Mouse (Mus musculus) heart, embryonic 13.5 days (tissue): ENCODE data around the gene Kidins220. TPM values are rescaled to one million over a fixed set of nuclear protein-coding genes. Genes with fewer than 3 reads are reported as not detected.
A peak's percentile ranks its signal among the peaks of the same experiment; 100 is the strongest.

Experiments
- ATAC-seq: fragments of 200-750 bp; cut with Nextera tagmentation; 2 replicates; pipeline ENCODE4 v1.8.0; 2017; ENCODE audit warnings: moderate TSS enrichment; ENCODE audit not compliant: insufficient number of reproducible peaks, low FRiP score, low TSS enrichment; ENCODE audit errors: extremely low read depth
- H3K27ac ChIP-seq: fragments of 300-500 bp; sonication (generic); replicated peaks from 2 replicates; pipeline ENCODE4 v1.5.1; 2015; ENCODE audit warnings: moderate library complexity, mild to moderate bottlenecking, inconsistent platforms
- H3K27me3 ChIP-seq: fragments of 300-500 bp; sonication (generic); replicated peaks from 2 replicates; pipeline ENCODE4 v1.6.1; 2015; ENCODE audit warnings: mild to moderate bottlenecking, inconsistent platforms
- H3K36me3 ChIP-seq: fragments of 300-500 bp; sonication (generic); 2 replicates; pipeline ENCODE4 v1.6.1; 2015; ENCODE audit warnings: mild to moderate bottlenecking, inconsistent platforms
- H3K4me1 ChIP-seq: fragments of 300-500 bp; sonication (generic); 2 replicates; pipeline ENCODE4 v1.6.1; 2015; ENCODE audit warnings: inconsistent platforms
- H3K4me2 ChIP-seq: fragments of 300-500 bp; sonication (generic); 2 replicates; pipeline ENCODE4 v1.6.1; 2015; ENCODE audit warnings: inconsistent platforms, mild to moderate bottlenecking, moderate library complexity
- H3K4me3 ChIP-seq: fragments of 300-500 bp; sonication (generic); 2 replicates; pipeline ENCODE4 v1.5.1; 2015; ENCODE audit warnings: moderate library complexity, mild to moderate bottlenecking, inconsistent platforms
- H3K9ac ChIP-seq: fragments of 300-500 bp; sonication (generic); 2 replicates; pipeline ENCODE4 v1.6.1; 2015; ENCODE audit warnings: inconsistent platforms, mild to moderate bottlenecking, moderate library complexity
- H3K9me3 ChIP-seq: fragments of 300-500 bp; sonication (generic); 2 replicates; pipeline ENCODE4 v1.6.1; 2016; ENCODE audit warnings: inconsistent platforms
- WGBS: fragments of 180-500 bp; shearing (Covaris S2); methylation state at CpG from one replicate; pipeline ENCODE4 v1.1.7; 2015; ENCODE audit warnings: mixed read lengths; 5-methylcytosine and 5-hydroxymethylcytosine counted together
- polyA plus RNA-seq: library from polyadenylated mRNA; unstranded; fragments of >200 nt; fragmentation: Nextera tagmentation; extraction: Ambion mirVana; gene quantifications from 2 replicates; pipeline ENCODE4 v1.2.1, GENCODE M21; 2015

The Kidins220 gene
- polyA plus RNA-seq, 1 experiment from 2014 or later, result 30.1 TPM

DNA sequence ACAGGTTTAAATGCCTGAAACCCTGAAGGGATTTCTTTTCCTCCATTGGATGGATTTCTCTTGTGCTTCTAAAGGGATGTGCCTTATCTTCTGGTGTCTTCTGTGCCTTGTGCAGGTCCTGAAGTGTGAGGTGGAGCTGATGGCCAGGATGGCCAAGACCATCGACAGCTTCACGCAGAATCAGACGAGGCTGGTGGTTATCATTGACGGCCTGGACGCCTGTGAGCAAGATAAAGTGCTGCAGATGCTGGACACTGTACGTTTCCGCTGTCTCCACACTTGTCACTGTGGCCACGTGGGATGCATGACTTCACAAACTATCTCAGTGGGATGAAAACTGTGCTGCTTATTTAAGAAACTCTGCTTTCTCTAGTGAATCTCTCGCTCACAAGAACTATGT is 35.2 kb downstream of the Kidins220 start:
- Histone ChIP-seq H3K9me3 (no peaks in the 10 kb centered on the region), H3K4me2 (no peak overlapping the region), H3K4me3 (no peak overlapping the region), H3K9ac (no peak overlapping the region), H3K36me3 (peaks cover 93% of the 10 kb centered on the region), H3K27ac (no peak overlapping the region), H3K27me3 (no peaks in the 10 kb centered on the region), H3K4me1 (peaks cover 24% of the 10 kb centered on the region)
- no peak for ATAC-seq
- WGBS, result 35% methylated on average over 9 of the region's 9 CpGs

DNA sequence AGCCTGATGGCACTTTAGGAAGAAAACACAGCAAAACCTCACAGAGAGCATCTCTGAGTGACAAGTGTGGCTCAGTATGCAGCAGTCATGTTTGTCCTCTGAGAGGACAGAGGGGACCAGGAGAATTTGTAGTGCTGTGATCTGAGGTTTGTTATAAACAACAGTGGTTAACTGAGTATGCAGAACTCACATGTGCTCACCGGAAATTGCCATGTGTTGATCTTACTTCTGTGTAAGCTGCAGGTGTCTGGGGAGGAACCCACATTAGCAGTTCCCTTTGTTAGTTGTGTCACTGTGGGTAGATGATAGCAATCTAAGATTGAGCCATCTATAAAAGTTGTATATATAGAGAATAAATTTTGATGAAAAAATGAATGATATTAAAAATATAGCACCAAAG is 35.7 kb downstream of the Kidins220 start:
- no peak overlapping the region for H3K27ac ChIP-seq
- no peaks in the 10 kb centered on the region for H3K9me3 ChIP-seq
- no peak overlapping the region for H3K4me3 ChIP-seq
- H3K36me3 ChIP-seq, result peaks cover 93% of the 10 kb centered on the region
- peaks cover 24% of the 10 kb centered on the region for H3K4me1 ChIP-seq
- 91% methylated on average over 1 of the region's 1 CpGs for WGBS
- H3K4me2 ChIP-seq, result no peak overlapping the region
- H3K27me3 ChIP-seq, result no peaks in the 10 kb centered on the region
- no peak overlapping the region for H3K9ac ChIP-seq
- no peak for ATAC-seq

DNA sequence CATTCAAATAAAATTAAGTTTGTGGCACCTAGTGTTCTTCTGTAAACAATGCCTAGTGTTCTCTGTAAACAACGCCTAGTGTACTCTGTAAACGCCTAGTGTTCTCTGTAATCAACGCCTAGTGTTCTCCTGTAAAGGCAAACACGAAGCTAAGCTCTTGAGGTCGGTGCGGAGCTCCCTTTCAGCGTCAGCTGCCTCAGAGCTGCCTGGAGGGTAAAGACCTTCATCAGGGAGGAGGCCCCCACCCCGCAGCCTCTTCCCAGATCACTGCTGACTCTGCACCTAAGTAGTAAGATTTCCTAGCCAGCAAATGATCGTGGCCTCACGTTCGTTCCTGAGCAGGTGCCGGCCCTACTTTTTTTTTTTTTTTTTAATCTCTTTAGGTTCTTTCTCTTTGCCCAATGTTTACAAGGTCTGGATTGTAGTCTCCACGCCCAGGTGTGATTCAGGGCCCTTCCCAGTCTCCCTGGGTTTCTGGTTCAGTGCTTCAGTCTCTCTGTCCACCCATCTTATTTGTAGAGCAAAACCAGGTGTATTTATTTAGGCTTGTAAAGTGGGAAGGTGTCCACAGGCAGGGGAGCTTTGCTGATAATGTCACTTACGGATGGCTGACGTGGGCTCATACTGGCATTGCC is 37.1 kb downstream of the Kidins220 start:
- Histone ChIP-seq H3K9me3 (no peaks in the 10 kb centered on the region), H3K27ac (no peak overlapping the region), H3K4me3 (no peak overlapping the region), H3K27me3 (no peaks in the 10 kb centered on the region), H3K4me1 (peaks cover 24% of the 10 kb centered on the region), H3K36me3 (peaks cover 96% of the 10 kb centered on the region), H3K4me2 (no peak overlapping the region), H3K9ac (no peak overlapping the region)
- ATAC-seq, result no peak
- 63% methylated on average over 15 of the region's 15 CpGs for WGBS

DNA sequence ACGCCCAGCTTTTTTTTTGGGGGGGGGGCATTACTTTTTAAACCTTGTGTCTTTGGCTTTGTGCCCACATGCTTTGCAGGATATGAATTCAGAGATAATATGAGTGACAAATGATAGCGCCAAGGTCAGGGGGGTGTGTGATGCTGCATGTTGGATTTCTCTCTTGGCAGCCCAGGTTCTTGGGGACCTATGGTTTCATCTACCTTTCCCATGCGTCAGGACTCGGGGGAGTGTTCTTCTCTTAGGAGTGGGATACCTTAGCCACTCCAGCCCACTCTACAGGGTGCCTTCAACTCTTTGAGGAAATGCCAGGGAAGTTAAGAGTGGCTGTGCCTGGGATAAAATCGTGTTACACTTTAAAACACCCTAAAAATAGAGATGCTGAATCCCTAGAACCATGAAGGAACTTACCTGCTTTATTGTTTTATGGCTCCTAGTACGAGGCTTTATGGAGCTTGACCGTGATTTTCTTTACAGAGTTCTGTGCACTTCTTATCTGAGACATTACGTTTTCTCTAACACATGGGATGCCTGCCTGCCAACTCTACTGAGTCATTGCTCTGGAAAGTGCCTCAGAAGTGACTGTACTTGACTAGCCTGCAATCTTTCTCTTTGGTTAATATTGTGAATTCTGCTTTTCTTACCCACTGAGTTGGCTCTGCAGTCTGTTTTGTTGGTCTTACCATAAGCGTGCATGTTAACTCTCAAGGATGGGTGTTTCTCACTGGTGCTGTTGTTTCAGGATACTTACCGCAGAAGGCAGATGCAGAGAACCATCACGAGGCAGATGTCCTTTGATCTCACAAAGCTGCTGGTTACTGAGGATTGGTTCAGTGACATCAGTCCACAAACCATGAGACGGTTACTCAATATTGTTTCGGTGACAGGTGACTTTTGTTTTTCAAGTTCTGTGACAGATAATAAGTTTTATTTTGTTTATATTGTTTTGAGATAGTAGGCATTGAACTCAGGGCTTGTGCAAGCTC is 38.1 kb downstream of the Kidins220 start:
- Histone ChIP-seq H3K4me1 (peaks cover 24% of the 10 kb centered on the region), H3K4me3 (no peak overlapping the region), H3K4me2 (no peak overlapping the region; the same call in 1 of the 2 replicates), H3K9ac (no peak overlapping the region), H3K9me3 (no peaks in the 10 kb centered on the region), H3K27me3 (no peaks in the 10 kb centered on the region), H3K36me3 (peaks cover 96% of the 10 kb centered on the region), H3K27ac (peak overlapping the region; percentile 71)
- 64% methylated on average over 13 of the region's 13 CpGs for WGBS
- ATAC-seq, result no peak

DNA sequence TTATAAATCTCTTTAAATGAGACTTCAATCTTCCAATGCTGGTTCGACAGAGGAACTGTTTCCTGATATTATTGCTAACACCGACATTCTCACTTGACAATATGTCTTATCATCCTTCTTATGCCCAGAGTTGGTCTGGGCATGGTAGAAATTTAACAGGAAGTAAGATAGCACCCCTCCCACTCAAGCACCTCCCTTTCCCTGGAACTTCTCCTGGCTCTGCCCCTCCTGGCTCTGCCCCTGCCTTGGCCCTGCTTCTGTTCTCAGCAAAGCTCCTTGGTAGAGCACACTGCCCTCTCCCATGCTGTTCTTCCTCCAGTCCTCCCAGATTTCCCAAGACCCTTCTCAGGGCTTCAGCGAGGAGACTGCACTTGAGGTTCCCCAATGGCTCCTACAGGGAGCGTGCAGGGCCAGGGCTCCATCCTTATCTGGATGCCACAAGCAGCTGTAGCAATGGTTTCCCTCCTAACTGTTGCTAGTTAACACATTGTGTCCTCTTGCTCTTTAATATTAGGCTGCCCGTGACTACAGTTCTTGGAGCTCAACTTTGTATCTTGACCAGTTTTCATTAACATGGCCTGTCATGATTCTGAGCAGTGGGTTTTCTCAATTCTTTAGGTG is 39.7 kb downstream of the Kidins220 start:
- H3K27ac ChIP-seq, result no peak overlapping the region
- no peak overlapping the region for H3K9ac ChIP-seq
- H3K9me3 ChIP-seq, result no peaks in the 10 kb centered on the region
- no peak for ATAC-seq
- no peak overlapping the region for H3K4me2 ChIP-seq
- 76% methylated on average over 5 of the region's 5 CpGs for WGBS
- H3K4me3 ChIP-seq, result no peak overlapping the region
- peaks cover 19% of the 10 kb centered on the region for H3K4me1 ChIP-seq
- H3K36me3 ChIP-seq, result peaks cover 96% of the 10 kb centered on the region
- no peaks in the 10 kb centered on the region for H3K27me3 ChIP-seq

DNA sequence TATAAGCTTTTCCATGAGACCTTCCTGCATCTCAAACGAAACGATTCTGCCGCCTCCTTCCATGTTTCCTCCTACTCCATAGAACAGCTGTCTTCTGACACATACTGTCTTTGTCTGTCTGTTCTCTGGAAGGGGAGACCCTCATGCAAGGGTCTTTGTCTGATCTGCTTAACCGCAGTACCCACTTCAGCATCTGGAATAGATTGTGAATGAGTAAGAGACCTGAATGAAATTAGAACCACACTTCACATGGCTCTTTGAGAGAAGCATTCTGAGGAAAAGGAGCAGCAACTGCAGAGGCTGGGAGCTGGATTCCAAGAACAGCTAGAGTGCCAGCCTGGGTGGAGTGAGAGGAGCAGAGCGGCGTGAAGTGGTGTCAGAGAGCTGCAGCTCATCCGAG is 40.2 kb downstream of the Kidins220 start:
- no peak overlapping the region for H3K4me3 ChIP-seq
- H3K4me1 ChIP-seq, result peaks cover 19% of the 10 kb centered on the region
- H3K9me3 ChIP-seq, result no peaks in the 10 kb centered on the region
- no peaks in the 10 kb centered on the region for H3K27me3 ChIP-seq
- no peak overlapping the region for H3K4me2 ChIP-seq
- peaks cover 97% of the 10 kb centered on the region for H3K36me3 ChIP-seq
- H3K9ac ChIP-seq, result no peak overlapping the region
- no peak for ATAC-seq
- WGBS, result 86% methylated on average over 7 of the region's 7 CpGs
- H3K27ac ChIP-seq, result no peak overlapping the region

DNA sequence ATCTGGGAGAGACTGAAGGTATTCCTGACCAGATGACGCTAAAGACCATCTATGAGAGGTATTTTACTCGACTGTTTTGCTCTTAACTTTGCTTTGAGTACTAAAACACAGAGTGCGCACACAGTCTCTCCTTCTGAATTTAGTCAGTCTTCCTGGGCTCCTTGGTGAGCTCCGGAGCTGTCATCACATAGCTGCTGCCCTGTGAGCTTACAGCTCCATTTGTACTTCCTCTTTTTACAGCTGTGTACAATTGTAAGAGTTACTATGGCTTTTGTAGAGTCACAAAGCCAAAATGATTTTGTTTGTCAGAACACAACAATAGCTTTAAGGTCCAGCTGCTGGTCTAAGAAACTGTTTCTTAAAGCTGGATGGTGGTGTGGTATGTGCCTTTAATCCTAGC is 42.3 kb downstream of the Kidins220 start:
- peaks cover 88% of the 10 kb centered on the region for H3K36me3 ChIP-seq
- H3K9ac ChIP-seq, result no peak overlapping the region
- no peak for ATAC-seq
- H3K4me2 ChIP-seq, result no peak overlapping the region
- H3K4me1 ChIP-seq, result peaks cover 26% of the 10 kb centered on the region
- no peaks in the 10 kb centered on the region for H3K9me3 ChIP-seq
- WGBS, result 78% methylated on average over 4 of the region's 4 CpGs
- H3K27me3 ChIP-seq, result no peaks in the 10 kb centered on the region
- H3K4me3 ChIP-seq, result no peak overlapping the region
- no peak overlapping the region for H3K27ac ChIP-seq

DNA sequence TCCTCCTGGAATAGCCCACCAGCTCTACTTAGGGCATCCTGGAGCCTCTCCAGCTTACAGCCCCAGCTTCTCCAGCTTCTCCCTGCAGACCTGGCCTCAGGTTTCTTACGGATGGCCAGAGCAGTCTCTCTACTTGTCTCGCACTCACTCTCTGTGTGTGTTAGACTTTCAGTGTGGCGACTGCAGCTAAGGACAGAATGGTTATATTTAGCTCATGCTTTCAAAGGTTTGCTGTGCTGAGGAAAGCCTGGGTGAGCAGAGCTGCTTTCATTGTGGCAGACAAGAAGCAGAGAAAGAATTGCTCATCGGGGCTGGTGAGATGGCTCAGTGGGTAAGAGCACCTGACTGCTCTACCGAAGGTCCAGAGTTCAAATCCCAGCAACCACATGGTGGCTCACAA is 46.3 kb downstream of the Kidins220 start:
- ATAC-seq, result peak; percentile 58; the same call in 1 of the 2 replicates

DNA sequence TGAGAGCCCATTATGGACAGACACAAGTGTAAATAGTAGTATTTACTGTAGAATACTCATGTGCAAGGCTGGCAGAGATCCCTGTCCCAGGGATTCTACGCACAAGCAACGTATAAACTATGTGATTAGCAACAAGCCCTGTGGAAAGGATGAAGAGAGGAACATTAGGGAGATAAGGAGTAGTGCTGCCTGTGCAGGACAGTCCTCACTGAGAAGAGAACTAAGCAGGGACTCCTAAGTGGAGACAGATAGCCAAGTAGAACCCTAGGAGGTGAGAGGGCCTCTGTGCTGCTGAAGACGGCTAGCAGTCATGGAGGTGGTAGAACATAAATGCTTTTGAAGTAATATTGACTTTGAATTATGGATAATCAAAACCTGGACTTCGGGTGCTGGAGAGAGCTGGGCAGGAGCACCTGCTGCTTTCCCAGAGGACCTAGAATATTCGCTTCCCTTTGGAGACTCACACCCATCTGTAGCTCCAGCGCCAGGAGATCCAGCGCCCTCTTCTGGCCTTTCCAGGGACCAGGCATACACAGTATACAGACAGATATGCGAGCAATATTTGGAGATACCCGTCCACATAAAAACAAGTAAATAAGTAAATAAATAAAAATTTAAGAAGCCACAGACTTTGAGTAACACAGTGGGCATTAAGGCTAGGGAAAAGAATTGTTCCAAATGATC is 50.3 kb downstream of the Kidins220 start:
- peaks cover 51% of the 10 kb centered on the region for H3K36me3 ChIP-seq
- WGBS, result 55% methylated on average over 9 of the region's 9 CpGs

More for the DNA sequence above, 46.3 kb downstream of the Kidins220 start:
- WGBS, result 39% methylated on average over 5 of the region's 5 CpGs
- H3K9me3 ChIP-seq, result no peaks in the 10 kb centered on the region
- H3K27ac ChIP-seq, result peak overlapping the region; percentile 83
- peak overlapping the region; percentile 63 for H3K9ac ChIP-seq
- no peak overlapping the region for H3K4me2 ChIP-seq
- H3K27me3 ChIP-seq, result no peaks in the 10 kb centered on the region
- H3K4me1 ChIP-seq, result peaks cover 13% of the 10 kb centered on the region
- H3K4me3 ChIP-seq, result no peak overlapping the region
- peaks cover 74% of the 10 kb centered on the region for H3K36me3 ChIP-seq

DNA sequence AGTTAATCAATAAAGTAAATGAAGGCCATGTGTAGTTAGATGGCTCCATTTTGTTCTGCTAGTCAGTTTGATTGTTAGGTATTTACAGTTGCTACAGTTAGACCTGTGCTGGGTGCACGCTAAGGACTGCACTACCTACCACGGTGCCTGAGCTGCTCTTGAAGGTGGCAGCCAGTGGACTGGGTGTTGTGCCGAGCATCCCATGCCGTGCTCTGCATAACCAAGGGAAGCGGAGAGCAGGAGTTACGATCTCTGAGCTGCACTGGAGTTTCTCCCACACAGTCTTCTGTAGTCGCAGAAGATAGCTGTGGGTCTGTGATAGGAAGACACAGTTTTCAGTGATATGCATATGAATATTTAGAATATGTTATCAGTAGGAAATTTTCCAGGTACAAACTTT is 51.6 kb downstream of the Kidins220 start:
- ATAC-seq, result no peak
- H3K4me3 ChIP-seq, result no peak overlapping the region
- 73% methylated on average over 7 of the region's 7 CpGs for WGBS

More for the DNA sequence above, 50.3 kb downstream of the Kidins220 start:
- no peak overlapping the region for H3K9ac ChIP-seq
- H3K27ac ChIP-seq, result no peak overlapping the region
- no peaks in the 10 kb centered on the region for H3K27me3 ChIP-seq
- no peak overlapping the region for H3K4me3 ChIP-seq
- H3K4me1 ChIP-seq, result peaks cover 17% of the 10 kb centered on the region
- H3K4me2 ChIP-seq, result no peak overlapping the region
- no peaks in the 10 kb centered on the region for H3K9me3 ChIP-seq
- no peak for ATAC-seq

DNA sequence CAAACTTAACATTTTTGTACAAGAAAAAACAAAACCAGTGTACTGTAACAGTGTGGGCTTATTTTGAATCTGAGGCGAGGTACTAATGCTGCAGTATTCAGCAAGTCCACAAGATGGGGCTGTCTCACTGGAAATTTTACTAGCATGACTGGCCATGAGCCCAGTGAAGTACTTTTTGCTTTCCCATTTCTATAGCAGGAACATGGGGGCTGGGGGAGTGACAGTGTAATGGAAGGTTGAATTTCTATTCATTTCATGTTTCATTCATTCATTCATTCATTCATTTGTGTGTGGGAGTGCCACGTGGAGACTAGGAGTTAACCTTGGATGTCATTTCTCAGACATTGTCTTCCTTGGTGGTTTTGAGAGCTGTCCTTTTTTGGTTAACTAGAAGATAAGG is 52.7 kb downstream of the Kidins220 start:
- Histone ChIP-seq H3K9me3 (no peaks in the 10 kb centered on the region), H3K27ac (no peak overlapping the region), H3K9ac (no peak overlapping the region), H3K4me2 (no peak overlapping the region), H3K4me3 (no peak overlapping the region), H3K27me3 (no peaks in the 10 kb centered on the region), H3K36me3 (peaks cover 61% of the 10 kb centered on the region), H3K4me1 (peaks cover 8% of the 10 kb centered on the region)
- no peak for ATAC-seq
- 22% methylated on average over 2 of the region's 2 CpGs for WGBS

More for the DNA sequence above, 51.6 kb downstream of the Kidins220 start:
- Histone ChIP-seq H3K4me2 (no peak overlapping the region), H3K9me3 (no peaks in the 10 kb centered on the region), H3K36me3 (peaks cover 53% of the 10 kb centered on the region), H3K27me3 (no peaks in the 10 kb centered on the region), H3K4me1 (peaks cover 10% of the 10 kb centered on the region), H3K9ac (no peak overlapping the region), H3K27ac (no peak overlapping the region)
